Mouse (Mus musculus): Measurements from ENCODE around the gene Errfi1.

DNA sequence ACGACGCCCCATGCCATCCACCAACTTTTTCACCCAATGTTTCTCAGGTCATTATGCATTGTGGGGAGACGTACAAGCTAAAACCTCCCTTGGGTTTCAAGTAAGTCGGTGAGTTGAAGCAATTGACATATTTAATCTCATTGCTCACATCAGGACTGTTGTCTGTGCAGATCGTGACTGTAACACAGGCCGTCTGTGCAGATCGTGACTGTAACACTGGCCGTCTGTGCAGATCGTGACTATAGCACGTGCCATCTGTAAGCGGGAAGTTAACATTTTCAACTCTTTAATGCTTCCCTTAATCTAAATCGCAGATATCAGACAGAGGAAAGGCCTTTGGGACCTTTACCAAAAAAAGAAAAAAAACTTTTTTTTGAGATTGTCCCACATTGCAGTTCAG lies 60.0 kb downstream of the Errfi1 start:
- TF ChIP-seq GATA1 (IDR thresholded peaks at IDR 0.05; ENCODE audit: low read length) = no peak
- no peak for TF ChIP-seq TAL1 (IDR thresholded peaks at IDR 0.05; ENCODE audit: low read length)
